Mouse (Mus musculus) embryonic facial prominence, embryonic 10.5 days (tissue): ENCODE data around the gene Htra2. TPM values are rescaled to one million over a fixed set of nuclear protein-coding genes. Genes with fewer than 3 reads are reported as not detected.

Experiments used
- DNase-seq: peaks from one replicate; pipeline ENCODE4 v3.0.0-alpha.2; 2017; ENCODE audit warnings: low spot score
- H3K27ac ChIP-seq: fragments of 300-500 bp; sonication (generic); replicated peaks from 2 replicates; pipeline ENCODE4 v1.5.1; 2016; ENCODE audit warnings: mild to moderate bottlenecking
- H3K27me3 ChIP-seq: fragments of 300-500 bp; sonication (generic); replicated peaks from 2 replicates; pipeline ENCODE4 v1.6.1; 2016; ENCODE audit warnings: low read depth, mild to moderate bottlenecking; ENCODE audit not compliant: poor library complexity, severe bottlenecking
- H3K36me3 ChIP-seq: fragments of 300-500 bp; sonication (generic); replicated peaks from 2 replicates; pipeline ENCODE4 v1.6.1; 2016; ENCODE audit warnings: mild to moderate bottlenecking, moderate library complexity
- H3K4me1 ChIP-seq: fragments of 300-500 bp; sonication (generic); 2 replicates; pipeline ENCODE4 v1.6.1; 2016
- H3K4me3 ChIP-seq: fragments of 300-500 bp; sonication (generic); 2 replicates; pipeline ENCODE4 v1.5.1; 2016; ENCODE audit warnings: mild to moderate bottlenecking, moderate library complexity
- H3K9me3 ChIP-seq: fragments of 300-500 bp; sonication (generic); 2 replicates; pipeline ENCODE4 v1.6.1; 2016; ENCODE audit warnings: mild to moderate bottlenecking
- WGBS: fragments of 180-500 bp; shearing (Covaris S2); methylation state at CpG from one replicate; pipeline ENCODE4 v1.1.7; 2016; 5-methylcytosine and 5-hydroxymethylcytosine counted together
- polyA plus RNA-seq: library from polyadenylated mRNA; unstranded; fragments of >200 nt; fragmentation: Nextera tagmentation; extraction: Ambion mirVana; gene quantifications from 2 replicates; pipeline ENCODE4 v1.2.1, GENCODE M21; 2016

The Htra2 gene
- polyA plus RNA-seq: 83.5 and 90.0 TPM in 2 replicates

- H3K4me1 ChIP-seq: peaks cover 33% of the 10 kb centered on the region
- peaks cover 50% of the 10 kb centered on the region for H3K36me3 ChIP-seq
- DNase-seq: peak; percentile 61
- H3K27ac ChIP-seq: peak within 1 kb of the TSS; percentile 93
- H3K27me3 ChIP-seq: peaks cover 10% of the 10 kb centered on the region
- no peaks in the 10 kb centered on the region for H3K9me3 ChIP-seq
- under 1% methylated on average over 50 of the region's 50 CpGs for WGBS
- H3K4me3 ChIP-seq: peak within 1 kb of the TSS; percentile 86
Observed at GRCm38 (mm10) chr6:83054871-83055431, at the start of gene Htra2. Htra2 (minus strand) TSS chr6:83055273.

DNA sequence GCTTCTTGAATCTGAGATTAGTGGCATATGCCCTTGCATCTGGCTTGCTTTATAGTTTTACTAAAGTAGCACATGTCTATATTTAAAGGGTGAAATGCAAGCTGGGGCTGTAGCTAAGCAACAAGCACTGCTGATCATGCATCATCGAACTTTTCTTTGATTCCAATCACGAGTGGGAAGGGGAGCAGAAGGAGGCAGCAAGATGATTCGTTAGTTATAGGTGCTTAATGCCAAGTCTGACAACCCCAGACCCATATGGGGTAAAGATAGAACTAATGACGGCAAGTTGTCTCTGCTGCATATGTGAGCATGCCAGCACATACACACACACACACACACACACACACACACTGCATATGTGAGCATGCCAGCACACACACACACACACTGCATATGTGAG, 49.1 kb upstream of the Htra2 start:
- DNase-seq: no peak
- 76% methylated on average over 4 of the region's 4 CpGs for WGBS
- H3K4me3 ChIP-seq: no peak overlapping the region
- H3K9me3 ChIP-seq: no peaks in the 10 kb centered on the region
- peaks cover 26% of the 10 kb centered on the region for H3K27me3 ChIP-seq
- H3K4me1 ChIP-seq: peaks cover 41% of the 10 kb centered on the region
- peaks cover 16% of the 10 kb centered on the region for H3K36me3 ChIP-seq
- no peak overlapping the region for H3K27ac ChIP-seq

- WGBS: 38% methylated on average over 11 of the region's 11 CpGs
- Histone ChIP-seq H3K27ac (no peak overlapping the region), H3K4me3 (peak overlapping the region; percentile 84), H3K4me1 (peaks cover 35% of the 10 kb centered on the region), H3K36me3 (peaks cover 16% of the 10 kb centered on the region), H3K27me3 (peaks cover 32% of the 10 kb centered on the region), H3K9me3 (no peaks in the 10 kb centered on the region)
- no peak for DNase-seq
Observed at GRCm38 (mm10) chr6:83103130-83103650, 48.1 kb upstream of the Htra2 start.

GRCm38 (mm10) chr6:83101688-83102556, 46.8 kb upstream of the Htra2 start:
- Histone ChIP-seq H3K36me3 (peaks cover 13% of the 10 kb centered on the region), H3K9me3 (no peaks in the 10 kb centered on the region), H3K4me3 (peak overlapping the region; percentile 84), H3K27me3 (peaks cover 32% of the 10 kb centered on the region), H3K27ac (peak overlapping the region; percentile 87), H3K4me1 (peaks cover 26% of the 10 kb centered on the region)
- DNase-seq: peak; percentile 81
- under 1% methylated on average over 74 of the region's 74 CpGs for WGBS

DNA sequence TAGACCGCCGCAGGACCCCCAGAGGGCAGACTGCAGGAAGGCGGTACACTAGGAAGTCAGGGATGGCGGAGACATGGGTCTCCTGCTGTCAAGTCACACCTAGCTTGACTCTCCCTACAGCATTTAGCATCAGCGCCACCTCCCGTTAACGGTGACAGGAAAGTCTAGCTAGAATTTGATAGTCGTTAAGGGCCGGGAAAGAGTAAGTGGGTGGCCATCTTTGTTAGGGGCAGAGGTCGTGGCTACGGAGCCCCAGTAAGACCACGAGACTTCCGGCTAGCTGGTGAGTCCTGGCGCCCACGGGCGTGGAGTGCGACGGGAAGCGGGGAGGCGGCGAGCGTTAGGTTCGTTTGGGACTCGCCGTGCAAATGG, 46.2 kb upstream of the Htra2 start, which contains the start of the genes Ccdc142 and Gm42688:
TSS of gene Ccdc142 (plus strand) at position 286 of the 372 bp plus-strand sequence.
TSS of gene Gm42688 (plus strand) at position 302 of the 372 bp plus-strand sequence.
- WGBS: under 1% methylated on average over 25 of the region's 25 CpGs
- no peaks in the 10 kb centered on the region for H3K9me3 ChIP-seq
- peaks cover 10% of the 10 kb centered on the region for H3K36me3 ChIP-seq
- H3K4me1 ChIP-seq: peaks cover 26% of the 10 kb centered on the region
- peak; percentile 83 for DNase-seq
- H3K27ac ChIP-seq: peak within 1 kb of the TSS; percentile 87
- peak within 1 kb of the TSS; percentile 84 for H3K4me3 ChIP-seq
- peaks cover 33% of the 10 kb centered on the region for H3K27me3 ChIP-seq

DNA sequence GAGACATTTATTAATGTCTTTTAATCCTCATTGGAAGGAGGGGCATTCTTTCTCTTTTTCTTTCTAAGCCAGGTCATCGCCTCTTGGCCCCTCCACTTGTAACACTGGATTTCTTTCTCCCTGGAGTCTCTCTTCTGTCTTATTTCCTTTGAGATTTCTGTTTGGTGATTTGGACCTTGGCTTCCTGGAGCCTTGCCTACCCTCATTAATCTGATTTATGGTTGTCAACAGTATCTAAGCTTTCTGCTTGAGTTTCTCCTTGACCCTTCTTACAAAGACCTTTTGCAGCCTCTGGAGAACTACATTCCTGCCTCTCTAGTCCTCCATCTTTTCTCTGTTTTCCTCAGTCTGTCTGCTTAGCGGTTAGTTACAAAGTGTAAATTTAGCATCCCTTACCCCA, 43.3 kb upstream of the Htra2 start:
- WGBS: 73% methylated on average over 2 of the region's 2 CpGs
- no peak overlapping the region for H3K27ac ChIP-seq
- H3K4me3 ChIP-seq: no peak overlapping the region
- peaks cover 24% of the 10 kb centered on the region for H3K4me1 ChIP-seq
- H3K27me3 ChIP-seq: peaks cover 45% of the 10 kb centered on the region
- H3K36me3 ChIP-seq: no peaks in the 10 kb centered on the region
- 0 out of 2 replicates have a peak, but pooled peaks cover 5% of the 10 kb centered on the region for H3K9me3 ChIP-seq
- no peak for DNase-seq

DNA sequence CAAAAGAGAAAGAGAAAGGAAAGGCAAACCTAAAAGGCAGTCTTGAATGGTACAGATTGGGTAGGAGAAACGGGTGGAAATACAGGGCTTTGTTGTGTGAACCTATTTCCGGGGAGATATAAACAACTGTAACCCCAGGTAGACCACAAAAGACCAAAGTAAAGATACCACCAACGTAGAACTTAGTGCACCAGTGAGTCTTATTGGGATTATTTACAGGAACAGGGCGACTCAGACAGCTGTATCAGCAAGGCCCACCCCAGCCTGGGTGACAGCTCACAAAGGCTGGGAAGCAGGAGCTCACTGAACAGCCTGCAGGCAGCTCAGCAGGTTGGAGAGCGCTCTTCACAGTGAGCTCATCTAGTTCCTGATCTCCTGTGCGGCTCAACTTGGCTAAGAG, 40.9 kb upstream of the Htra2 start:
- WGBS: 43% methylated on average over 6 of the region's 6 CpGs
- H3K4me1 ChIP-seq: peaks cover 6% of the 10 kb centered on the region
- no peak overlapping the region for H3K27ac ChIP-seq
- no peaks in the 10 kb centered on the region for H3K36me3 ChIP-seq
- 0 out of 2 replicates have a peak, but pooled peaks cover 5% of the 10 kb centered on the region for H3K9me3 ChIP-seq
- DNase-seq: no peak
- H3K27me3 ChIP-seq: peaks cover 53% of the 10 kb centered on the region
- H3K4me3 ChIP-seq: no peak overlapping the region

DNA sequence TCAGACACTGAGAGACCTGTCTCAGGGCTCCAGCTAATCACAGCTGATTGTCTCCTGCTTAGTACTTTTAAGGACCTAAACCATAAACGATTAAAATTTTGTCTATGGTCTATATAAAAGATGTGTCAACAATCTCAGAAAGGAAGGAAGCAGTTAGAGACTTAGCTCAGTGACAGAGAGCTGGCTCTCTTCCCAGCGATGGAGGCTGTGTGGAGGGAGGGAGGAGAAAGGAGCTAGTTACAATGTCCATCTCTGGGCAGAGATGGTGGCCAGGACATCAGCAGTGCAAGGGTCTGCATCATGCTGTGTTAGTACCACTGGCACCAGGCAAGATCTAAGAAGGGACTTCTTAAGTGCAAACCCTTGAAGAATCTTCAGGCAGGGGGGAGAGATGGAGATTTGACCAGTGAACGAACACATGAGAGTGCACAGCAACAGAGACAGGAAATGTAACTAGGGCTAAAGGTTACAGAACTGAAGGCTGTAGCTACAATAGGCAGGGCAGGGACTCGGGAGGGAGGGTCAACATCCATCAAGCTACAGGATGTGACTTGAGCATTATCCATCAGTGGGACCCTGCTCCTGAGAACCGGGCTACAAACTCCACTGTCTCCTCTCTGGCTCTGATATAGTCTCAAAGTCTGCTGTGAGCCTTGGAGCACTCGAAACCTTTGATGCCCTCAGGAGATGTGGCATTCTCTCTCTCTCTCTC, 37.5 kb upstream of the Htra2 start:
- Histone ChIP-seq H3K9me3 (0 out of 2 replicates have a peak, but pooled peaks cover 5% of the 10 kb centered on the region), H3K36me3 (no peaks in the 10 kb centered on the region), H3K4me1 (peaks cover 12% of the 10 kb centered on the region), H3K27me3 (peaks cover 66% of the 10 kb centered on the region), H3K27ac (no peak overlapping the region), H3K4me3 (no peak overlapping the region)
- no peak for DNase-seq
- 45% methylated on average over 6 of the region's 6 CpGs for WGBS

DNA sequence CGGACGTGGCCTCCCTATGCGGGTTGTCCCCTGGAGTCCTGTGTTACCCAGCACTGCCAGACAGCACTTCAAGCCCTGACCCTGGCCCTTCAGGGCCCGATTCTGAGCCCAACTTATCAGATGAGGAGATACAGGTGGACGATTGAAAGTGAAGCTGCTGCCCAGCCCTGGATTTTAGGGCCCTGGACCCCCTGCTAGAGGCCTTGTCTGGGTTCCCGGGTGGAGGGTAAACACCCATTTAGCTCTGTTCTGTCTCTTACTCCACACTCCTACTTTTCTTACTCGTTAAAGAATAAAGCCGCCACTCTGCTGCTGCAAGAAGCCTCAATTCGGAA, 32.8 kb upstream of the Htra2 start:
- Histone ChIP-seq H3K27me3 (peaks cover 97% of the 10 kb centered on the region), H3K4me3 (peak overlapping the region; percentile 49), H3K36me3 (peaks cover under 1% of the 10 kb centered on the region; the same call in 1 of the 2 replicates), H3K4me1 (peaks cover 49% of the 10 kb centered on the region), H3K27ac (no peak overlapping the region), H3K9me3 (no peaks in the 10 kb centered on the region)
- 3% methylated on average over 9 of the region's 9 CpGs for WGBS
- no peak for DNase-seq

GRCm38 (mm10) chr6:83087205-83087925, 32.3 kb upstream of the Htra2 start:
- H3K27me3 ChIP-seq: peaks cover 97% of the 10 kb centered on the region
- H3K9me3 ChIP-seq: no peaks in the 10 kb centered on the region
- no peak overlapping the region for H3K27ac ChIP-seq
- peak; percentile 57 for DNase-seq
- H3K36me3 ChIP-seq: peaks cover 6% of the 10 kb centered on the region
- H3K4me1 ChIP-seq: peaks cover 47% of the 10 kb centered on the region
- H3K4me3 ChIP-seq: peak overlapping the region; percentile 49
- under 1% methylated on average over 47 of the region's 47 CpGs for WGBS

DNA sequence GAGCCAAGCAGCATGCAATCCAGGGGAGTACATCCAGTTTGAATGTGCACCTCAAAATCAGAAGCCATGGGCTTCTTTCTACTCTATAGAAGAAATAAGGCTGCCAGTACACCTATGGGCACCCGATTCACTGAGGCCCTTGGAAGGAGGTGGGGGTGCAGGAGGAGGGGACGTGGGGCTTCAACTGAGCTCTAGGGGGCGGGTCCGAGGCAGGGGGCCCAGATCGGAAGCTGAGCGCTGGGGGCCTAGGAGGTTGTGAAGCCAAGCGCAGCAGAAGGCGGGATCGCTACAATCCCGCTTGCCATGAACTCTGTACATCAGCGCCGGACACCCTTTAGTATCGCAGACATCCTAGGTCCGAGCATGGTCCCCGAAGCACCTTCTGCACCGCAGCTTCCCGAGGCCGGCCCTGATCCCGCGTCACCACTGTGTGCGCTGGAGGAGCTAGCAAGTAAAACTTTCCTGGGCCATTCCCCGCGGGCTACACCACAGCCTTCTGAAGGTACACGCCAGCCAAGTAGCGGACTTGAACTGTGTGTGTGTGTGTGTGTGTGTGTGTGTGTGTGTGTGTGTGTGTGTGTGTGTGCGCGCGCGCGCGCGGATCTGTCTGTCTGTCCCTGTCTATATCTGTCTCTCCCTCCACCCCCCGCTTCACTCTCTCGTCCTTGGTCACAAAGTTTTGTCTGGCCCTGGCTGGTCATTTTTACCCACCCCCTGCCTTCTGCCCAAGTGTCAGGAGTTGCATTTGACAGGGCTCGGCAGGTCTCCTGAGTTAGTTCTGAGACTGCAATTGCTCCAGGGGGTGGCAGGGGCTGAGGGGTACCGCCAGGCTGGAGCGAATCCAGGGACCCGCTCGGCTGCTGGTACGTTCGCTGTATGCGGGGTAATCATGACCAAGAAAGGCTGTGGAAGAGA, 31.3 kb upstream of the Htra2 start, which contains the start of gene Lbx2:
TSS of gene Lbx2 (plus strand) at position 247 of the 915 bp plus-strand sequence.
- peak; percentile 49 for DNase-seq
- peaks cover 97% of the 10 kb centered on the region for H3K27me3 ChIP-seq

More for the DNA sequence above, 31.3 kb upstream of the Htra2 start, which contains the start of gene Lbx2:
- Histone ChIP-seq H3K4me1 (peaks cover 47% of the 10 kb centered on the region), H3K4me3 (peak within 1 kb of the TSS; percentile 49), H3K27ac (no peak within 1 kb of the TSS), H3K9me3 (no peaks in the 10 kb centered on the region), H3K36me3 (peaks cover 16% of the 10 kb centered on the region)
- WGBS: 2% methylated on average over 42 of the region's 42 CpGs
